Mouse (Mus musculus): ENCODE measurements around the gene Ptcd2. TPM values are rescaled to one million over a fixed set of nuclear protein-coding genes. Genes with fewer than 3 reads are reported as not detected.

Gene Ptcd2
- polyA plus RNA-seq, 1 experiment from 2014 or later, result 47.3 TPM

DNA sequence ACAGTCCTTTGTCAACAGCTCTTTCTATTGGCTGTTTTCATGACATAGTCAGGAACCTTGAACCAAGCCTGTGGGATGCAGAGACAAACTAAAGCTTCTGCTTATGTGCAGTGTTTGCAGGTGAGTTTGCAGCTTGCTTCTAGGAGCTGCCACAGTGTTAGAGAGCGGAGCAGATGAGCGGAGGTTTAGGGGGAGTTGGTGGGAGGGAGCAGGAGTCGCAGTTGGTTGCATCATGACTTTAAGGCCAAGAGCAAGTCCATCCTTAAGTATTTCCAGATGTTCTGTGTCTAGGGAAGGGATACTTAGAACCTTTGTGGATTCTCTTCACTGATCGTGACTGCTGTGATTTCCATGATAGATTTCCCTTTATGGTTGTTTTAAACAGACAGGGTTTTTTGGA is 29.7 kb upstream of the Ptcd2 start:
- Histone ChIP-seq H3K4me2 (replicated peaks) (no peak overlapping the region), H3K27me3 (replicated peaks) (no peaks in the 10 kb centered on the region), H3K4me1 (peaks cover 10% of the 10 kb centered on the region; the same call in 1 of the 2 replicates), H3K9me3 (no peaks in the 10 kb centered on the region), H3K4me3 (no peak overlapping the region), H3K36me3 (no peaks in the 10 kb centered on the region; the same call in 1 of the 2 replicates), H3K27ac (no peak overlapping the region), H3K9ac (no peak overlapping the region)
- 79% methylated on average over 4 of the region's 4 CpGs for WGBS
- no peak for ATAC-seq (ENCODE audit: low FRiP score, low read depth)

DNA sequence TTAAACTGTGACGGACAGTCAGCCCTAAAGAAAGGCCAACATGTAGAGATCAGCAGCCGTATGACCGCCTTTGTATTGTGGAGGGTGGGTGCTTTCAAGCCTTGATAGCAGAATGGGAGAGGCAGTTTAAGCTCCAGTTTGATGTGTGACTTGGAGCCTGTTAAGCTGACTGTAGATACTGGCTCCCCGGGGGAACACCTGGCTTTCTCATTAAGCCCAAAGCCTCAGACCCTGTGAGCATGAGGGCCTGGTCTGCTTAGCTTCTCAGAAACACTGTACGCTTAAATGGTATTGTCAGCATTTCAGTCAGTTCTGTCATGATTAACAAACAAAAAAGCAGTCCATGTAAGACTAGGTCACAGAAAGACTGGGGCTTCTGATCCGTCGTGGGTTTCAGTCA is 29.2 kb upstream of the Ptcd2 start:
- H3K27me3 ChIP-seq (replicated peaks), result no peaks in the 10 kb centered on the region
- H3K9me3 ChIP-seq, result no peaks in the 10 kb centered on the region
- no peaks in the 10 kb centered on the region; the same call in 1 of the 2 replicates for H3K36me3 ChIP-seq
- H3K9ac ChIP-seq, result no peak overlapping the region
- peaks cover 10% of the 10 kb centered on the region; the same call in 1 of the 2 replicates for H3K4me1 ChIP-seq
- no peak overlapping the region for H3K4me3 ChIP-seq
- WGBS, result 74% methylated on average over 7 of the region's 7 CpGs
- no peak for ATAC-seq (ENCODE audit: low FRiP score, low read depth)
- H3K27ac ChIP-seq, result no peak overlapping the region
- no peak overlapping the region for H3K4me2 ChIP-seq (replicated peaks)

DNA sequence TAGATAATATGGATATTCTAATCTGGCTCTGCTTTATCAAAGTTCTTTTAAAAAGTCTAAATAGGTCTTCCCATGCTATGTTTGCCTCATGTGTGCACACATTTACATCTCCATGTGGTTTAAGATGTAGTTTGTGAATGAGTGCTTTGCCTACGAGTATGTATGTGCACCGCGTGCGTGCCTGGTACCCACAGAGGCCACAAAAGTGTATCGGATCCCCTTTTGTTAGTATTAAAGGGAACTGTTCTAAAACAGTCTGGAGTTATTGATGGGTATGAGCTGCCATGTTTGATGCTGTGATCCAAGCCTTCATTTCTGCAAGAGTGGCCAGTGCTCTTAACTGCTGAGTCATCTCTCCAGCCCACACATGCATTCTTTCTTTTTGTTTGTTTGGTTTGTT is 26.8 kb upstream of the Ptcd2 start:
- Histone ChIP-seq H3K4me3 (no peak overlapping the region), H3K9ac (no peak overlapping the region), H3K36me3 (no peaks in the 10 kb centered on the region; the same call in 1 of the 2 replicates), H3K9me3 (no peaks in the 10 kb centered on the region), H3K27me3 (replicated peaks) (no peaks in the 10 kb centered on the region), H3K27ac (no peak overlapping the region), H3K4me2 (replicated peaks) (no peak overlapping the region), H3K4me1 (peaks cover 10% of the 10 kb centered on the region; the same call in 1 of the 2 replicates)
- no peak for ATAC-seq (ENCODE audit: low FRiP score, low read depth)
- 84% methylated on average over 5 of the region's 5 CpGs for WGBS

DNA sequence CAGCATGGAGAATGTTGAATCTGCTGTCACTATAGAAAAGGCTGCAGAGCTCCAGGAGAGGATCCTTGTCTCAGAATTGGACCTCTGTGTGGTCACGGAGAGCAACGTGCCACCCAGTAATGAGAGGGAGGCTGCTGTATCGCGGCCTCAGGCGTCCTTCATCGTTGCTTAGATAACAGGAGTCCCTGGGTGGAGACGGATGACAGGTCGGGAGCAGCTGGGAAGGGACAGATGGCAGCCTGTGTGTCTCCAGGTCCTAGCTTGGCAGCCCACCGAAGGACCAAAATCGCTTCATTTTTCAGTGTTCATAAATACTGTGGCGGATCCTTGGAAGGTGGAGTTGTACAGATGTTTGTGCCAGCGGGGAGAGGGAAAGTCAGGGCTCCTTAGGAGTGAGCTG is 24.6 kb upstream of the Ptcd2 start:
- no peaks in the 10 kb centered on the region for H3K27me3 ChIP-seq (replicated peaks)
- H3K9ac ChIP-seq, result no peak overlapping the region
- H3K36me3 ChIP-seq, result peaks cover 3% of the 10 kb centered on the region; the same call in 1 of the 2 replicates
- ATAC-seq (ENCODE audit: low FRiP score, low read depth), result no peak
- H3K4me3 ChIP-seq, result no peak overlapping the region
- no peak overlapping the region for H3K4me2 ChIP-seq (replicated peaks)
- H3K4me1 ChIP-seq, result 0 out of 2 replicates have a peak, but pooled peaks cover 8% of the 10 kb centered on the region
- 73% methylated on average over 12 of the region's 12 CpGs for WGBS
- H3K9me3 ChIP-seq, result no peaks in the 10 kb centered on the region
- no peak overlapping the region for H3K27ac ChIP-seq

DNA sequence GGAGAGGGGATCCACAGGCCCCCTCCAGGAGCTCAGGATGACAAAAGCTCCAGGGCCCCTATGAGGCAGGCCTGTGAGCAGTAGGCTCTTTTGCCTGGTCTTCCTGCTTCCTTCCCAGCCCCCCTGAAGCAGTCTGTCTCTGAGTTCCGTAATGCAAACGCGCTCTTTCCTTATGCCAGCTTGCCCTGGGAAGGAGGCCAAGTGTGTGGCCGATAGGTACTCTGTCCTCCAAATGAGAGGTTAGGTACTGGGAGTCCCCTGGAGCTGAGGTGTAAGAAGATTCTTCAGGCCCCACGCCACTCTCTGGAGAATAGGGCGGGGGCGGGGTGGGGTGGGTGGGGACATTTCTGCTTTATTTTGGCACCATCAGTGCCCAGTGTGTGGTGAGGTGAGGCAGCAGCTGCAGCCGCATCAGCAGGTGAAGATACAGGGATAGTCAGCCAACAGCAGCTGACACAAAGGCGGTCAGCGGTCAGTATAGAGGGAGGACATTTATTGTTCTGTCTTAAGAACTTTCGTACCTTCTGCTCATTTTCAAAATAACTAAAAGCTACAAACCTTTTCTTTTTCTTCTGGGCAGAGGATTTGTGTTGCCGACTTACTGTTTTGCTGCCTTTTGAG is 23.2 kb upstream of the Ptcd2 start:
- Histone ChIP-seq H3K9me3 (no peaks in the 10 kb centered on the region), H3K4me3 (no peak overlapping the region), H3K4me1 (no peaks in the 10 kb centered on the region), H3K36me3 (peaks cover 6% of the 10 kb centered on the region; the same call in 1 of the 2 replicates), H3K4me2 (replicated peaks) (no peak overlapping the region), H3K27ac (no peak overlapping the region), H3K9ac (no peak overlapping the region), H3K27me3 (replicated peaks) (no peaks in the 10 kb centered on the region)
- WGBS, result 93% methylated on average over 12 of the region's 12 CpGs
- no peak for ATAC-seq (ENCODE audit: low FRiP score, low read depth)

DNA sequence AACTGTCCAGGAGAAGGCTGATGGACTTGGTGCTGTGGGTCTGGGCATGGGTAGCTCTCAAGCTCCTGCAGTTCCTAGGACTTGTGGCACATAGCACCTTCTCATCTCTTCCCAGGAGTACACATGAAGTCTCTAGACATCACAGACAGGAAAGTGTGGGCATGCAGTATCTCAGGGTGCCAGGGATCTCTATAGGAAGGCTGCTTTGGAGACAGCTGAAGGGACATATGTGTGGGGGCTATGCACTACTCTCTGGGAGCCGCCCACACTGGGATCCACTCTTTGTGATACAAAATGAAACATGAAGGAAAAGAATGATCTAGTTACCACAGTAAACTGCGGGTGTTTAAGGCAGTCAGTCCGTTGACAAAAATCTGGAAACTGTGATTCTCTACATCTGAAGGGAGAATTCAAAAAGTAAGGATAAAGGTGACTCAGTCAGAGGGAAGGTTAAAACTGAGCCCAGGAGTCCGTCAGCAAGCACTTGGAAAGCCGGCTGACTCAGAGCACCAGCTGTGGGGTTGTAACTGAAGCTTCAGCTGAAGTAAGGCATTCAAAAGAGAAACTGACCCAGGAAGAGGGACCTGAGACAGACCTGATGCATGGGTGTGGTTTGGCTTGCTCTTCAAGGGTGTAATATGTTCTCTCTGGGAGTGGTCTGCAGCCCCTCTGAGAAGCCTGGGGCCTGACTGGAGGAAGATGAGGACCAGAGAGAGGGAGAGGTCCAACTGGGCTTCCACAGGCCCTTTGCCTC is 22.1 kb upstream of the Ptcd2 start:
- Histone ChIP-seq H3K36me3 (peaks cover 6% of the 10 kb centered on the region; the same call in 1 of the 2 replicates), H3K27me3 (replicated peaks) (no peaks in the 10 kb centered on the region), H3K9ac (no peak overlapping the region), H3K9me3 (no peaks in the 10 kb centered on the region), H3K27ac (no peak overlapping the region), H3K4me2 (replicated peaks) (no peak overlapping the region), H3K4me3 (no peak overlapping the region), H3K4me1 (no peaks in the 10 kb centered on the region)
- no peak for ATAC-seq (ENCODE audit: low FRiP score, low read depth)
- 89% methylated on average over 5 of the region's 5 CpGs for WGBS

DNA sequence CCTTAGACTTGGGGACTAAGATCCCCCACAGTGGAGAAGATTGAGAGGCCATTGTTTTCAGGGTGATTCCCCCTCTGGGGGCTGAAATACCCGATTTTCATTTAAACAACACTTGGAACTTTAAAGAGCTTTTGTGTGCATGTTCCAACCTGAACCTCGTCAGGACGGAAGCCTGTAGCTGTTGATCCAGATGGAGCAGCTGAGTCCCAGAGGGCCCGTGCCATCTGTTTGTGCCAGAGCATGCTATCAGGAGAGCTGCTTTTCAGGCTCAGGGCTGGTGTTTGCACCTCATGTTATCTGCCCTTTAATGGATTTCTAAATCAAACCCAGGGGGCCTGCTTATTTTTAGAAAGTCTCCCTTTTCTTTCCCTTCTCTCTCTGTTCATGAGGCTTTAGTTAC is 19.4 kb upstream of the Ptcd2 start:
- no peak overlapping the region for H3K4me3 ChIP-seq

DNA sequence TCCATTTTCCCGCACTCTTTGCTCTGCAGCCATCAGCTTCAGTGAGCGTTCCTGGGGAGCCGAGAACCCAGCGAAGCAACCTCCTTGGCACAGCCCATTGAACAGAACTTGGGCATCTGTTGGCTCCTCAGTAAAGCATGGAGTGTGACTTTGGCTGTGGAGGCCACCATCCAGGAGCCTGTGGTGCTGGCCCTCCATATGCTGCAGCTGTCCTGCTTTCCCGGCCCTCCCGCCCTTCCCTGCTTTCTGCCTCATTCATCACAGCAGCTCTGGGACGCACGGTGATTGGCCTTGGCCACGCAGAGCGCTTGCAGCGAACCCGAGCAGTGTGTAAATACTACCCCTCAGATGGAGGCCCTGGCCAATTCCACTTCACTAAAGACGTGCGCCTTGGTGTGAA is 14.4 kb upstream of the Ptcd2 start:
- no peaks in the 10 kb centered on the region for H3K9me3 ChIP-seq
- H3K36me3 ChIP-seq, result peaks cover 5% of the 10 kb centered on the region; the same call in 1 of the 2 replicates
- H3K27me3 ChIP-seq (replicated peaks), result no peaks in the 10 kb centered on the region
- peak; percentile 37; the same call in 1 of the 2 replicates for ATAC-seq (ENCODE audit: low FRiP score, low read depth)
- H3K4me3 ChIP-seq, result no peak overlapping the region
- peaks cover 4% of the 10 kb centered on the region; the same call in 1 of the 2 replicates for H3K4me1 ChIP-seq
- H3K27ac ChIP-seq, result no peak overlapping the region
- H3K9ac ChIP-seq, result no peak overlapping the region
- H3K4me2 ChIP-seq (replicated peaks), result no peak overlapping the region
- WGBS, result 71% methylated on average over 14 of the region's 14 CpGs

More for the DNA sequence above, 19.4 kb upstream of the Ptcd2 start:
- H3K36me3 ChIP-seq, result peaks cover 8% of the 10 kb centered on the region; the same call in 1 of the 2 replicates
- no peaks in the 10 kb centered on the region for H3K9me3 ChIP-seq
- no peak overlapping the region for H3K4me2 ChIP-seq (replicated peaks)
- no peak for ATAC-seq (ENCODE audit: low FRiP score, low read depth)
- H3K4me1 ChIP-seq, result peaks cover 4% of the 10 kb centered on the region; the same call in 1 of the 2 replicates
- H3K9ac ChIP-seq, result no peak overlapping the region
- no peak overlapping the region for H3K27ac ChIP-seq
- H3K27me3 ChIP-seq (replicated peaks), result no peaks in the 10 kb centered on the region
- WGBS, result 41% methylated on average over 4 of the region's 4 CpGs

DNA sequence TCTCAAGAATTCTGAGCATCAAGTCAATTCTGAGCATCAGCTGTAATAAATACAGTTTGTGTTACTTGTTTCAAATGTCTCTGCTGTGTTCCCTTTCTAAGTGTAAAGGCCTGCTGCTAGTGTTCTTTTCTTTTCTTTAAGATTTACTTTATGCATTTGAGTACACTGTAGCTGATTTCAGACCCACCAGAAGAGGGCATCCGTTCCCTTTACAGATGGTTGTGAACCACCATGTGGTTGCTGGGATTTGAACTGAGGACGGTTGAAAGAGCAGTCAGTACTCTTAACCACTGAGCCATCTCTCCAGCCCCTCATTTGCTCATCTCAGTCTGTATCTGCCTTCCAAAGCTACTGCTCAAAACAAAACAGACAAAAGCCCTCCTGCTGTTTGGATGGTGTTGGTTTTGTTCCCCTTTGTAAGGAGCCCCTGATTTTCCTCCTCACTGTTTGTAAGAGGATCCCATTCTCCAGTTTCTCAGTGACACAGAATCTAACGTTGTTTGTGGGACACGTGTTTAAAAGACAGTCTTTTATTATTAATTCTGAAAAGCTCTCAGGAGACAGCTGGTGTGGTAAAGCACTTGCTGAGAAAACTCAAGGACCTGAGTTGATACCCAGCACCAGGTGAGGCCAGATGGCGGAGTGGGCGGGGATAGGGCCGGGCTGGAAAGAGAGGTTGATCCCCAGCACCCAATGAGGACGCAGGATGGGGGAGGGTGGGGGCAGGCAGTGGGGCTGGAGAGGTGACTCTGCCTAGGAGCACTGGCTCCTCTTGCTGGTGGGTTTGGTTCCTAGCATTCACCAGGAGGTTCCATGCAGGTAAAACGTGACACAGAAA is 12.1 kb upstream of the Ptcd2 start:
- Histone ChIP-seq H3K4me3 (no peak overlapping the region), H3K9me3 (no peaks in the 10 kb centered on the region), H3K4me1 (peaks cover 7% of the 10 kb centered on the region; the same call in 1 of the 2 replicates), H3K36me3 (peaks cover 2% of the 10 kb centered on the region; the same call in 1 of the 2 replicates), H3K27ac (no peak overlapping the region), H3K27me3 (replicated peaks) (no peaks in the 10 kb centered on the region), H3K9ac (no peak overlapping the region), H3K4me2 (replicated peaks) (no peak overlapping the region)
- 31% methylated on average over 9 of the region's 9 CpGs for WGBS
- ATAC-seq (ENCODE audit: low FRiP score, low read depth), result no peak

DNA sequence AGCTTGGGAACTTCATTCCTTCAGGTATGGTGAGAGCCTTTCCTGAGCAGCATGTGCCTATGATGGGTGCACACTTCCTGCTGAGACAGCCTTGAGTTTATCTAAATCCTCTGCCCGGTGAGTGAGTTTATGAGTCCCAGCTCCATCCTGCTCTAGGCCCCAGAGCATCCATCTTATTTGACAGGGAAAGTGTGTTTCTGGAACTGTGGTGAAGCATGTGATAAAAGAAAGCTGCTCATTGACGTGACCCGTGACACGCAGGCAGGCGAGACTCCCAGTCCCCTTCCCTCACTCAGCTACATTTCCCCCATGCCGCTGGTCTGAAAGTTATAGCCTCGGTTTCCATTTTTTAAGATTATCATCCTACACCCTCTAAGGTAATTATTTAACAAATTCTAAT is 11.4 kb upstream of the Ptcd2 start:
- Histone ChIP-seq H3K27ac (no peak overlapping the region), H3K4me3 (no peak overlapping the region), H3K27me3 (replicated peaks) (no peaks in the 10 kb centered on the region), H3K4me1 (peaks cover 7% of the 10 kb centered on the region; the same call in 1 of the 2 replicates), H3K4me2 (replicated peaks) (no peak overlapping the region), H3K9ac (no peak overlapping the region), H3K9me3 (no peaks in the 10 kb centered on the region), H3K36me3 (peaks cover 2% of the 10 kb centered on the region; the same call in 1 of the 2 replicates)
- no peak for ATAC-seq (ENCODE audit: low FRiP score, low read depth)
- WGBS, result 62% methylated on average over 7 of the region's 7 CpGs

DNA sequence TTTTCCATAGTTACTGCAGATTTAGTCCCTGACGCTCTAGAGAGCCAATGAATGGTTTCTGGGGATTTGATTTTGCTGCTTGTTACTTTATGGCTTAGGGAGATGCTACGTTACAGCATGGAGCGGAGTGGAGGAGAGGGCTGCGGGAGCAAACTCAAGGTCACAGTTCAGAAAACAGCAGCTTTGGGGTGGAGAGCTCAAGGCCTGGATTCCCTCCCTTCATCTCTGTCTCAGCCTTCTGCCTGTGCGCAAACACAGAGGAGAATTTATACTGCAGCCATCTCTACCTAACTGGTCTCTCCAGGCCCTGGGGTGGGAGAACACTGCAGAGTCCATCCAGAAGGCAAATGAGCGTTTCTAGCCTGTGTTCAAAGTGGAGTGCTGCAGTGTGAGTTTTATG is 10.6 kb upstream of the Ptcd2 start:
- Histone ChIP-seq H3K9me3 (no peaks in the 10 kb centered on the region), H3K4me1 (peaks cover 7% of the 10 kb centered on the region; the same call in 1 of the 2 replicates), H3K27ac (no peak overlapping the region), H3K4me3 (no peak overlapping the region), H3K36me3 (peaks cover 2% of the 10 kb centered on the region; the same call in 1 of the 2 replicates), H3K9ac (no peak overlapping the region), H3K4me2 (replicated peaks) (no peak overlapping the region), H3K27me3 (replicated peaks) (no peaks in the 10 kb centered on the region)
- ATAC-seq (ENCODE audit: low FRiP score, low read depth), result no peak
- WGBS, result 86% methylated on average over 6 of the region's 6 CpGs

DNA sequence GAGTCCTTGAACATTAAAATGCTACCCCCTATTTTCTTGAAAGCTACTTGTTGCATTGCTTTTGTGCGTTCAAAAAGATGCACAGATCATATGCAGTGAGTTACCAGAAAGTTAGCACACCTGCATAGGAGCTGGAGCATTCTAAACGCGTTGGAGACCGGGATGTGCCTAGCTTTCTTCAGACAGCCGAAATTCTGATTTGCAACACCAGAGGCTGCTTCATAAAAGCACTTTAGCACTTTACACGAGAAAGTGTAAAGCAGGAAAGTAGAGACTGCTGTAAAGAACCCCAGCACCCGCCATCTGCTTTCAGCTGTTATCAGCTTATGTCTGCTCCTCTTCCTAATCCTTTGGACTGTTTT is 9.0 kb upstream of the Ptcd2 start:
- peak overlapping the region; percentile 60 for H3K4me2 ChIP-seq (replicated peaks)
- ATAC-seq (ENCODE audit: low FRiP score, low read depth), result no peak
- H3K4me3 ChIP-seq, result peak overlapping the region; percentile 36
- peaks cover 7% of the 10 kb centered on the region; the same call in 1 of the 2 replicates for H3K36me3 ChIP-seq
- H3K9me3 ChIP-seq, result no peaks in the 10 kb centered on the region
- peaks cover 3% of the 10 kb centered on the region; the same call in 1 of the 2 replicates for H3K4me1 ChIP-seq
- H3K9ac ChIP-seq, result peak overlapping the region; percentile 43
- WGBS, result 18% methylated on average over 7 of the region's 7 CpGs
- no peak overlapping the region for H3K27ac ChIP-seq
- no peaks in the 10 kb centered on the region for H3K27me3 ChIP-seq (replicated peaks)

All from neural tube, embryonic 12.5 days (tissue).